Mouse (Mus musculus): ENCODE results near the gene Mto1.
"Not testable (repeated sequence)": the region's sequence is repeated elsewhere in the genome, so short reads cannot be mapped to it uniquely, and the experiment has no call there.

Mto1 gene

DNA sequence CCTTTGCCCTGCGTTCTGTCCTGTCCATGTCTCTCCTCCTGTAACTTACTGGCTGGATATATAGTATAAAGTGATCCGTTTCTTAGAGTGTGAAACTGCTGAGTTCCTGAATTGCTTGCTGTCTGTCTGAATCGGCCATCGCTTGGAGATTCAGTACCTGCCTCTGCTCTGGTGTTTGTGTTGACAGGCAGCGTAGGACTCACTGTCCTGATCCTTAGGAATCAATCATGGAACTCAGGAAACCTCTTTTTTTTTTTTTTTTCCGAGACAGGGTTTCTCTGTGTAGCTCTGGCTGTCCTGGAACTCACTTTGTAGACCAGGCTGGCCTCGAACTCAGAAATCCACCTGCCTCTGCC is 58.7 kb downstream of the Mto1 start:
- DNase-seq, result no peak

DNA sequence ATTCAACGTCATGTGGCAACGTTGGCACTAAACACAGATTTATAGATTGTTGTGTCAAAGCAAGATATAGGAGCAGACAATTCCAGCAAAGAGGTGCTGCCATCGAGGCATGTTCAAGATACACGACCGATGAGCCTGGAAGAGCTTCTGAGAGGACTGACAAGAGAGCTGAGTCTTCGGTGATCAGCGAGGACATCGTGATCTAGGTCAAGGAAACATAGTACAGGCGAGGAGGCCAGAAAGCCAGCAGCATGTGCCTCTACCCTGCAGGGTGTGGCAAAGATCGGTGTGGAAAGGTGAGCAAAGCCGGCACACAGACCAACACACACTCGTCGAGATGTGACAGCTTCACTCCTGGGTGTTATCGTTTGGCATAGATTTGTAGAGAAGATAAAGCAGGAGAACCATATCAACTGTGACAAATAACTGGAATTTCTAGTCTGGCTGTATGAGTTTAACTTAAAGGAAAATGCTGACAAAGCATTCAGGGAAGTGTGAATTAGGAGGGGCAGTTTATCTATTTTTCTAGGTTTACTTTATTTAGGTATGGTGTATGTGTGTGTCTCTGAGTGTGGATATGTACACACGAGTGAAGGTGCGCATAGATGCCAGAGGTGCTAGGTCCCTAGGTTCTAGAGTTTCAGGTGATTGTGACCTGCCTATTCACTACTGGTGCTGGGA is 60.2 kb downstream of the Mto1 start:
- no peak for DNase-seq

DNA sequence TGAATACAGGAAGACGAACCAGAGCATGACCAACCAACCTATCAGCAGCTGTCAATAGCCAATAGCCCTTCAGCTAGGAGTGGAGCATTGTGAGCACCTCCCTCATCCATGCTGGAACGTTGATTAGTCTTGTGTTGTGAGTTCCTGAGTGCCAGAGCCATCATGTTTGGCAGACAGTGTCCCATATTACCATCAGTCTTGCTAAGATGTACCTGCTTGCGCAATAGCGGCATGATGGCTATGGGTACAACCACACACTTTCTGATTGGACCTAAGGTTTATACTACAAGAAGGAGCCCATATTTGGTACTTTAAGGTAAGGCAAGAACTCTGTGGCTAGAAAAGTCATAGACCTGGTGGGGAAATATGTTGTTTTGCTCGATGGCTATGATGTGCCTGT is 63.7 kb downstream of the Mto1 start:
- DNase-seq, result no peak

DNA sequence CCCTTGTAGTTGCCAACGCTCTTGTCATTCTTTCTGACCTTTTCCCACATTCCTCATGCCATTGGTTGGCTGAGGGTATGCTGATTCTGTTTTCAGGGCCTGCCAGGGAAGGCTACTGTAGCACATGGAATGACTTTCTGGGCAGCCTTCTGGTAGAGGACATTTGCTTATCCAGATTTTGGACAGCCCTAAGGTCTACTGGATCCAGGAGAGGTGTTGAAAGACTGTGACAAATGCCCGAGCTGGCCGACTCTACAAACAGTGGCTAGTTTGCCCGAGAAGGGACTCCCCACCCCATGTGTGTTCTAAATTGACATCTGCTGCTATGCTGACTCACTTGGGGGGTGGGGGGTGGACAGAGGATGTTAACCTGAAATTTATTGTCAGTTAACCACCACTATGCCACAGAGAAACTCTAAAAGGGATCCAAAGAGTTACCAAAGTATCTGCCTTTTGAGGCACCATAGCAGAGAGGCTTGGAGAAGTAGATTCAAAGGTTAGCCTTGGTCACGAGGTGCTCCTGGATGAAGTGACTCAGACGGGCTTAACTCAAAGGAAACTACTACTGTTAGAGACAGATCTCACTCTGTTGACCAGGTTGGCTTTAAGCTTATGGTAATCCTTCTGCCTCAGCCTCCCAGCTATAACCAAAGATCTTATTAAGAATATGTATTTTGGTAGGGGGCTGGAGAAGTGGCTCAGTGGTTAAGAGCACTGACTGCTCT is 65.9 kb downstream of the Mto1 start:
- DNase-seq, result no peak

DNA sequence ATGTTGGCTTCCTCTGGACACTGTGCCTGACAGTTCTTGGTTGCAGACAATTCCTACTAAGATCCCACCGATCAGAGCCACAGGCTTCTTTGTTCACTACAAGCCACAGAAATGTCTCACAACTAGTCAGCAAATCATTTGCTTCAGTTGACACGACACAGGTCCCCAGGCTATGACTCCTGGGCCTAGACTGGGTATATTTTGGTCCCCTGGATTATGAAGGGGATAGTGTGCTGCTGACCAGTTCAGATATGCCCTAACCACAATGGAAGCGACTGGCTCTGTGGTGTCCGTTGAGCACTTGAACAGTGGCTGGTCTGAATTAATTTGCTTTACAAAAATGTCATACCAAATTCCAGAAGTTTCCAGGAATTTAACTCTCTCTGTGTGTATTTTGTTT is 66.7 kb downstream of the Mto1 start:
- no peak for DNase-seq

DNA sequence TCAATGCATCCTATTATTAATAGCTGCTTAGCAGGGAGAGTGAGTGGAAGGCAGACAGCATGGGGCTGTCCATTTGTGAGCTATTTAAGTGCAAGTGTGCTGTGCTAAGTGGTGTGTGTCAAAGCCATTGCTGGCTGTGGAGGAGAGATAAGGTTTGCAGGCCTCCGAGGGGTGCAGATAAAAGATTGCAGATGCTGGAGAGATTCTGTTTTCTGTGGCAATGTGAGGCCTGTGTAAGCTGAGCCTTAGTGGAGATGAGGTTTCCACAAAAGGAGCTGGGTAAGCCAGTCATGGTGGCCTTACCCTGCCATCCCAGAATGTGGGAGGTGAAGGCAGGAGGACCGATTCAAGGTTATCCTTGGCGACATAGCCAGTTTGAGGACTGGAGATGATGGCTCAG is 68.1 kb downstream of the Mto1 start:
- DNase-seq, result no peak

DNA sequence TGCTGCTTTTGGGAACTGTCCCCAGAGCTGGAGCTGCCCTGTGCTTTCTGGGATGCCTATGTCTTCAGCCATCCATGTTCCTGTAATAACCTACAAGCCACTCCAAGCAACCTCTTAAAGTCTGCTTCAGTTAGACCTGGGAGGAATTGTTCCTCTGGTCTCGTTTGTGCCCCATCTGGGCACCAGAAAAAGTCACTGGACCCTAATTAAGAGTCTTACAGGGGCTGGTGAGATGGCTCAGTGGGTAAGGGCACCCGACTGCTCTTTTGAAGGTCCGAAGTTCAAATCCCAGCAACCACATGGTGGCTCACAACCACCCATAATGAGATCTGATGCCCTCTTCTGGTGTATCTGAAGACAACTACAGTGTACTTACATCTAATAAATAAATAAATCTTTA is 69.2 kb downstream of the Mto1 start:
- DNase-seq, result not testable (repeated sequence)

DNA sequence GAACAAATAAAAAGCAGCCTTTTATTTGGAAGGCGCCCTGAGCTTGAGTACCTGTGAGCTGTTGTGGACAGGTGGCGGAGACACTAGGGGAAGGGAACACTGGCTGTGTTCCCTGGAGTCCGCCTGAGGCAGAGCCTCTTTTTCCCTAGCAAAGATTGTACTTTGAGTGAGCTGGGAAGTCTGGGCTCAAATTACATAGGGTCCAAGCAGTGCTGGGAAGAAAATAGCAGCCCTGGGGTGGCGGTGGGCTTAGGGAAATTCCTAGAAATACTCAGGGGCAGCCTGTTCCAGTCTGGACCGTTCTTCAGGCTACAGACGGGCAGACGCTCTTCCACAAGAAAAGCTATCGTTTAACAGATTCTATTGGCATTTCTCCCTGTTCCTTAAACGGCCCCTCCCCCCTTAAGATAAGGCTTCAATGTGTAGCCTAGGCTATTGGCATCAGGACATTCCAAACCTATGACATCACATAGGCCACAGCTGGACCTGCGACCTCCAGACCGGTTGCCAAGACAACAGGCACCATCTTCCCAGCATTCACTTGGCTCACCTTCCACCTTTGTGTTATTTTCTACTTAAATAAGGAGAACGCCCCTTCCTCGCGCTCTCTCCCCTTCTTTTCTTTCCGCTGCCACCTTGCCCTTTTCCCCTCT is 72.2 kb downstream of the Mto1 start:
- DNase-seq, result no peak

DNA sequence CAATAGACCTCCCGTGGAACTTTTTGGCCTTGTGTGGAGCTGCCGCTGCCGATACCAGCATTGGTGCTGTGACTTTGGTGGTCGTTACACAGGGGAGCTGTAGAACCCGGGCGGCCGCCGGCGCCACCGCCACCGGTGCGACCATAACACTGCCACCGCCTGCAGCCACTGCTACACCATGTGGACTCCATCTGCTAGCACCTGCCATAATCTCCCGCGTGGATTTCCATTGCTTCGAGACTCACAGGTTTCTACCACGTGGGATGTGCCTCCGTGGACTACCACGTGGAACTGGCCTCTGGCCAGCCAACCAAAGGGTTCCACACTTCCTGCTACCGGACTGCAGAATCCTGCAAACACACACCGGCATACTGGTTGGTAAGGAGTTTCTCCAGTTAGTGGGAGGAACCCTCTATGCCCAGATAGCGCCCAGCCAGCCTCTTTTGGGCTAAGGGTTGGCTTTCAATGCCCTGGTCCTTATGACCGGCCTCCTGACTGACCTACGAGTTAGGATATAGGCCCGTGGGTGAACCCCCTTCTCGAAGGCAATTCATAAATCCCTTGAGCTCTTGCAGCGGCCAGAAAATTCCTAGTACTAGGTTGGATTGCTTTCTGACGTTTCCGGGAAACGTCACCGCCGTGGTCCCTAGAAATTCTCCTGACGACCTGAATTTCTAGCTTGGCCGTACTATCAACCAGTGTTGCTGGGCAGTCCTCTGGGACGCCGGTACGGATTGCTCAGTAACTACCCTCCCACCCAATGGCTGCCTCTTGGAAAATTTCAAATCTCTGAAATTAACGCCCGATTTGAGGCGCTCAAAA is 73.0 kb downstream of the Mto1 start:
- DNase-seq, result peak; percentile 17 to 34

DNA sequence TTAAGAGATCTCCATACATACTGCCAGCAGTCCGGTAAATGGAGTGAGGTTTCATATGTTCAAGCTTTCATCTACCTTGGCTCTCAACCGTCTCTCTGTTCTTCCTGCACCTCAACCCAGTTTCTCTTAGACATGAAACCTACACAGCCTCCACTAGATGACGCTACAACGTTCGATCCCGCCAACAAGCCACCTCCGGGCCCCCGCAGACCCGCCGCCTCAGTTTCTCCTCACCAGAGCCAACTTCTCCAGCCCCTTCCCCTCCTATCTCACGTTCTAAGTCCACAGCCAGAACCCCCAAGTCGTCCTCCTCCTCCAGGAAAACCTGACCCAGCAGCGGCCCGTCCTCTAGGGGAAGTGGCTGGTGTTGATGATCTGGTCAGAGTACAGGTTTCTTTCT is 73.7 kb downstream of the Mto1 start:
- peak; percentile 65 to 66 for DNase-seq
